Mouse (Mus musculus) brain, adult 2 months (tissue): ENCODE measurements around the gene 4833439L19Rik.
"Not testable (repeated sequence)": the region's sequence is repeated elsewhere in the genome, so short reads cannot be mapped to it uniquely, and the experiment has no call there.

Experiments used
- DNase-seq: peaks from one replicate; pipeline ENCODE4 v3.0.0; 2011; ENCODE audit warnings: low read depth, low spot score

The 4833439L19Rik gene

DNA sequence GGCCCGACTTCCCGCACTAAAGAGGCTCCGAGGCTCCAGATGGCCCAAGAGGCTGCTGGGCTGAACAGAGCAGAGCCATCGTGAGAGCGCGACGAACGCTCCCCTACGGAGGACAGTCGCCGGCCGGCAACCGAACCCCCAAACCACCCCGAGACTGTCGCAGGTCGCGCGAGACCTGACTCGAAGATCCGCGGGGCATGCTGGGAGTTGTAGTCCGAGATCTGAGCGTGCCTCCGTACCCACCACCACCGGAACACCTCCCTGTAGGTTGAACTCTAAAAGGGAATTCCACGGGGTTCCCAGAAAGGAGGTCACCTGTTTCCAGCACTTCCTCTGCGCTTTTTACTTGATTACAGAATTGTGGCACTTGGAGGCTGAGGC is at the start of gene 4833439L19Rik:
Gene 4833439L19Rik, minus strand, starts transcription at position 235 of the 381 bp plus-strand sequence.
- peak; percentile 99 for DNase-seq

DNA sequence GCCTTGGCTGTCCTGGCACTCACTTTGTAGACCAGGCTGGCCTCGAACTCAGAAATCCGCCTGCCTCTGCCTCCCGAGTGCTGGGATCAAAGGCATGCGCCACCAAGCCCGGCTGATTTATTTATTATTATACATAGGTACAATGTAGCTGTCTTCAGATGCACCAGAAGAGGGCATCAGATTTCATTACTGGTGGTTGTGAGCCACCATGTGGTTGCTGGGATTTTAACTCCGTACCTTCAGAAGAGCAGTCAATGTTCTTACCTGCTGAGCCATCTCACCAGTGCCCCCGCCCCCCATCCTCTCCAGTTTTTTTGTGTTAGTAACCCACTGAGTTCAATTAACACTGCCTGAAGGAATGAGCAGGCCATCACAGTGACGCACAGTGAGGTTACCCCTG is 47.9 kb upstream of the 4833439L19Rik start:
- DNase-seq: not testable (repeated sequence)

DNA sequence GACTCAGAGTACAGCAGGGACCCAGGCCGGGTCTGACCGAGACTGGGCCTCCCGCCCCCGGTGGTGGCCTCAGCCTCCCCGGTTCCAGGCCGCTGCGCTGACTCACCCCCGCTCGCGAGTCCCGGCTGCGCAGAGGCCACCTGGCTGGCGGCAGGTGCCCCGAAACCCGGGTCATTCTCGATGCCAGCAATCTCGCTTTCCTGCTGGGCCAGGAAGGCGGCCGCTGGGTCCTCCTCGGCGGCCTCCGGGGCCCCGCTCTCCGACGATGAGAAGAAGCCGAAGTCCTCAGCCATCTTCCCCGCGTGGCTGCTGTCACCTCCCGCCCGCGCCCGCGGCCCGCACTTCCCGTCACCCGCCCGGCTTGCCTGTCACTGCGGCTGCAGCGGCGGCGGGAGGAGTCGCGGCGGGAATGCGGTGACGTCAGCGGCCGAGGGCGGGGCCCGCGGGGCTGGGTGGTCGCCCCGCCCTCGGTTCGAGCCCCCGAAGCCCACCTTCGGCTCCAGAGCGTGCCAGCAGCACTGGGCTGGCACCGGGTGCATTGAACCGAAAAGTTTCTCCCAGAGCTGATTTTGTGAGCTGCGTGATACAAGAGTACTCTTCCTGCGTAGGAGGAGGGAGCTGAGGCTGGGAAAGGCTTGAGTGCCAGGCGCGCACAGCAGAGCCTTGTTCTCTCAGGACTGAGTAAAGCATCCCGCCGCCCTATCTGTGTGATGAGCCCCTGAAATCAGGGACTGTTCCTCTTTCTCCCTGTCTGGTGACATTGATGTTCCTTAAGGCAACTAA is 45.9 kb upstream of the 4833439L19Rik start, which contains the start of gene Cltb:
Gene Cltb, minus strand, starts transcription at position 373 of the 783 bp plus-strand sequence.
- DNase-seq: peak; percentile 91

DNA sequence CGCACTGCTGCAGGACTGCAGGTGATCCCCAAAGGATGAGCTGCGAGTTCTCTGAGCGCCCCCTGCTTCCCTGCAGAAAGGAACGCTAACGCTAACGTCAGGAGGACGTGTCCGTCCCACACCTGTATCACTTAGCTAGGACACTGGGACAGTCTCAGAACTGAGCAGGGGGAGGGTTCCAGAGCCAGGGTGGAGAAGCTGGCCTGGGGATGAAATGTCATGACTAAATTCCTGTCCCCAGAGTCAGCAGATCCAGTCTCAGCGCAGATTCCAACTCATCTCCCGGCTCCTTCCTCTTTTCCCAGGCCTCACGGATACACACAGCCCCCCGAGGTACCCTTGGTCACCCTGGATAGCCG is 45.4 kb upstream of the 4833439L19Rik start:
- peak; percentile 80 for DNase-seq

DNA sequence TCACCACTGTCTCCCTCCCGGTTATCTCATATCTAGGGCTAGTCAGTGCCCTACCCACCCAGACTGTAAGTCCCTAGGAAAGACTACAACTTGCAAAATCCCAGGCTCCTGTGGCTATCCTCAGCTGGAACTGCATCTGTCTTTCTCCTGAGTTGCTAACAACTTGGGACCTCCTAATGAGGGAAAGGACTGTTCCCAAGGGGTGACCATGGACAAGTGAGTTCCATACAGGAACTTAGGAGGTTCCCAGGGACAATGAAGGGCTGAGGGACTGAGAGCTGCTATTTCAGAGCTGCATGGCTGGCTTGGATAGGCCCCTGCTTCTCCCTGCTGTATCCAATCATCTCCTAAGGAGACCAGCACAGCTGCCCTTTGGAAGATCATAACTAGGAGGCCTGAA is 44.1 kb upstream of the 4833439L19Rik start:
- DNase-seq: peak; percentile 49

DNA sequence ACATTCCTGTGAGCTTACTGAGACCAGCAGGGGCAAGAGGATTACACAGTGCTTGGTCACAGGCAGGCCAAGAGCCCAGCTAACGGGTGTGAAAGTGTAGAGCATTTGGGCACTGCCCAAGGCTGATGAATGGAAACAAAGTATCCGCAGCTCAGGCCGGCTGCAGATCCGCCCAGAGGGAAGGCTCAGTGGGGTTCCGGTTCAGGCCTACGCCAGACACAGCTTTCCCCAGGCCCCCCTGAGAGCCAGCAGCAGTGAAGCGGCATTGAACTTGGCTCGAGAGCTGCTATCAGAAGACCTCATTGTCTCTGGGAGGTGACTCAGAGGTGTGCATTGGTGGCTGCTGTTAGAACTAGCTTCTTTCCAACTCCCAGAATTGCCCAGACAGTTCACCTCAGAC is 43.4 kb upstream of the 4833439L19Rik start:
- peak; percentile 83 for DNase-seq

DNA sequence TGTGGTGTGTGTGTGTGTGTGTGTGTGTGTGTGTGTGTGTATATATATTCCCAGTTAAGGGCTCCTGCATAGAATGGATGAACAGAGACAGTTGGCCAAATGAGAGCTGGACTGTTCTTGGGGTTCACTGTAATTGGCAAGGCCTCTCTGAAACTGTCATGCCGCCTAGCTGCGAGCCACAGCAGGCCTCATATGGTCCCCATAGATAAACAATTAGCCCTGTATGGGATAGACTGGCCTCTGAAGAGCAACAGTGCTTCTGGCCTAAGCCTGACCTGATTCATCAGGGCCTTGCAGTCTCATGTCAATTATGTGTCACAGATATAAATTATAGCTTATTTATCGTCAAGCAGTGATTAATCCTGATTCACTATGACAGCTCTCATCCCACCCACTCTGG is 42.8 kb upstream of the 4833439L19Rik start:
- DNase-seq: no peak

DNA sequence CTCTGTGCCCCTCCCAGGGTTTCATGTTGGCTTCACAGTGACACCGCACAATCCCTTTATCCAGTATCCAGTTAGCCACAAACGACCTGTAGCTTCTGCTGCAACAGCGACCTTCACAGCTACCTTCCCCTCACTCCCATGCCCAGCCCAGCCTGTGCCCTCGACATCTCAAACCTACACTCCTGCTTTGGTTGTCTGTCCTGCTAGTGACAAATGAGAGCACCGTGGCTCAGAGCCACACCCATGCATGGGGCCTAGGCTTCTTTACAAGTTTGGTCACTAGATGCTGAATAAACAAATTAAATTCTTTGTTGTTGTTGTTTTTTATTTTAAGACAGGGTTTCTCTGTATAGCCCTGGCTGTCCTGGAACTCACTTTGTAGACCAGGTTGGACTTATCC is 42.0 kb upstream of the 4833439L19Rik start:
- DNase-seq: no peak

DNA sequence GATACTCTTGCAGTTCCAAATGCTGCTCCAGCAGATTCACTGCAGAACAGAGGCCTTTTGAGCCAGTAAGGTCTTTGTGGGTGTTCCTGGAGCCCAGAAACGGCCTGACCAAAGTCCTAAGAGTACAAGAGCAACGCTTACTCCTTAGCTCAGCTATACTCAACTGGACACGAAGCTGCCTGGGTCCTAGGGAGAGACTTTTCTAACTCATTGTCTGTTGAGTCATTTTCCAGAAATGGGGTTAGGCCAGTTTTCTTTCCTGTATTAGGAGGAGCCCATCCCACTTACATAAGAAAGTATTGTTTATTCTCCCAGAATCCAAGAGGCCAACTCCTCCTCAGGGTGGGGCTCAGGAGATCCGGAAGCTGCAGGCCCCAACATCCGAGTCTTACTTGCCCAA is 40.2 kb upstream of the 4833439L19Rik start:
- no peak for DNase-seq

DNA sequence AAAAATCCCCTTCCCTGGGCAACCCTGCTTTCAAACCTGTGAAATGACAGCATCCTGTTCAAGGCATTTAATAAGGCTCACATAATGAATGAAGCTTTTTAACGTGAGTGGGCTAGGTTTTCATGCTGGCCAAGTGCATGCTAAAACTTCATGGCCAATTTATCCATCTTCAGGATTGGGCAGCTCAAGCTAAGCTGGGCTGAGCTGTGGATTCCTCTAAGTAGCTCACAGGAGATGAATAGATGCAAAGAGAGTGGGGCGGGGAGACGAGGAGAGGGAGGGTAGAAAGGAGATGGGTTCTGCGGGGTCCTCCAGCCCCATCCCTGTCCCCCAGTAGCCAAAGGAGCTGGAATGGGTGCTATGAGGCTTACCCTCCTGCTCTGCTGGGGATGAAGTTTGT is 39.0 kb upstream of the 4833439L19Rik start:
- no peak for DNase-seq

DNA sequence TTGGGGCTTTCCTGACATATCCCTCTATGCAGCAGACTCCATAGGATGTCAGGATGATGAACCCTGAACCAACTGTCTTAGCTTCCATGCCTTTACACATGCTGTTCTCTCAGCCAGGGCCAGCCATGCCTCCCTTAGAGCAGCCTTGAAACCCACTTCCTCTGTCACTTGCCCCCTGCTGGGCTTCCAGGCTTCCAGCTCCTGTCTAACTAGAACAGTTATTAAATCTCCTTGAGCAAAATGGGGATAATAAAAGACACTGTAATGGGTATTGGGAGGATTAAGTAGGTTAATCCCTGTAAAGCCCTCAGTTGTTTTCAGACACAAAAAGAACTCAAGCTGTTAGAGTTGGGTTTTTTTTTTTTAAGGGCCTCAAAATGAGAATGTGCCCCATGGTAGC is 38.3 kb upstream of the 4833439L19Rik start:
- no peak for DNase-seq

DNA sequence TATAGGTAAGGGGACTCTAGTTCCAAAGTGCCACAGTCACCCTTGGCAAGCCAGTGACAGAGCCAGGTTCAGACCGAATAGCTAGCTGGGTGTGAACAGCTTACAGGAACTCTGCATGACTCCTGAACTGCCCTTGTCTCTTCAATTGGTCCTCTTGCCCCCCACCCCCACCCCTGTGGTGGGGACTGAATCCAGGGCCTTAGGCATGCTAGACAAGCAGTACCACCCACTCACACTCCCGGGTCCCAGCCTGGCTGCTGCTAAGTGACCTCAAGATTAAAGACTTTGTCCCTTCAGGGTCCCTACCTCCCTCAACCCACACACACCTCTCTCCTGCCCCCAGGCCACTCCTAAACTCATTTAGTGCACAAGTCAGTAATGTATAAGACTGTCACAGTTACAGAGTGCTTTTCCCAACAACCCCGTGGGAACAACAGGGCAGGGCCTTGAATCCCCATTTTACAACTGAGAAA is 37.4 kb upstream of the 4833439L19Rik start:
- DNase-seq: no peak

DNA sequence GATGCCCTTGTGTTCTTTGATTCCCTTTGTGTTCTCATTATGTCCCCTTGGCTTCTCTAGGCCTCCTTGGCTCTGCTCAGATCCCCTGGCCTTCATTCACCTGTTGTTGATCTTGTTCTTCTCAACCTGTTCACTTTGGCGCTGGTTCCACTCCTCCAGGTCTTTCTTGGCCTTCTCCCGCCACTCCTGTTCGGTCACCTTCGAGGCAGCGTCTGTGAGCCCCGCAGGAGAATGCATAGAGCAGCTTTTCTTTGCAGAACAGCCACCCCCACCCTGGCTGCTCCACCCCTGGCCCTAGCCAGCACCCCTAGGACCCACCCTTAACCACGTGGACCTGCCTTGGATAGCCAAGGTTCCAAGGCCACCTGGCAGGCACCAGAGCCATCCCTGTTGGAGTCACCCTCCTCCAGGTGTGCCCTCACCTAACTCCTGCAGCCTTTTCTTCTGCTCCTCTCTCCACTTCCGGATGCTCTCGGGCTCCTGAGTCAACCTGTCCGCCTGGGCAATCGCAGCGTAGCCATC is 33.4 kb upstream of the 4833439L19Rik start:
- peak; percentile 48 for DNase-seq

DNA sequence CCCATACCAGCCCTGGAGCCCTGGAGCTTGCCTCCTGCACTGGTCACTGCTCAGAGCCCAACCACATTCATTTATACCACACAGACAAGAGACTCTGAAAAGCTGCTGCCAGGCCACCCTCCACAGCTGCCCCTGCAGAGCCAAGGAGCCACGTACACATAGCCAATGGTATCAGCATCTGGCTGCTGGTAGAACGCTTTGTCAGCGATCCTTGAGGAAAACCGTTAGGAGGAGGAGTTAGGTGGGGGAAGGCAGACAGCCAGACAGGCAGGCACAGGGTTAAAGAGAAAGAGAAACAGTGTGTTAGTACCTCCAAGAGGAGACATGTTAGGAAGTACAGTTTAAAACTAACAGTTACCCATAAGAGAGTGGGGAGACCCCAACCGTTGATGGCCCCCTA is 31.6 kb upstream of the 4833439L19Rik start:
- DNase-seq: no peak

DNA sequence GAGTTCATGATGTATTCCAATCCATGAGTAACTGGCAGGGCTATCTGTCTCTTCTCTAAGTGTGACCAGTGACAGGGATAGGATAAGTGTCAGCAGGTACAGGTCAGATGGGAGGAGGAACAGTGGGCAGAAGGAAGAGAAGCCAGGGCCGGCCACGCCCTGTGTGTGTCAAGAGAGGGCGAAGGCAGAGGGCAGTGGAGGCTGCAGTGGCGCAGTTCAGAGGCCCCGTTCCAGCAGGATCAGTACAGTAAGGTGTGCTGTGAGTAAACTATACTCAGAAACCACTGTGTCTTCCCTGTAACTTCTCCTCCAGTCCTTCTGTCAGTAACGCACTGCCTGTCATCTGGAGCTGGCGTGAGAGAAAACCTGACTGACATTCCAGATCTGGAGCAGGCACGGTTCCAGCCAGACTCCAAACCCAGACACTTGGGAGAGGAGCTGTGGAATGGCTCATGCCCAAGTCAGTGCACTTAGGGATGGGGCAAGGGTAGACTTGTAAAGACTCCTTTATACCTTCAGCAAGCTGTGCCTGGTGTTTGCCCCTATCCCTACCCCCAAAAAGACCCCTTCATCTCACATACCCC is 31.0 kb upstream of the 4833439L19Rik start:
- DNase-seq: no peak

DNA sequence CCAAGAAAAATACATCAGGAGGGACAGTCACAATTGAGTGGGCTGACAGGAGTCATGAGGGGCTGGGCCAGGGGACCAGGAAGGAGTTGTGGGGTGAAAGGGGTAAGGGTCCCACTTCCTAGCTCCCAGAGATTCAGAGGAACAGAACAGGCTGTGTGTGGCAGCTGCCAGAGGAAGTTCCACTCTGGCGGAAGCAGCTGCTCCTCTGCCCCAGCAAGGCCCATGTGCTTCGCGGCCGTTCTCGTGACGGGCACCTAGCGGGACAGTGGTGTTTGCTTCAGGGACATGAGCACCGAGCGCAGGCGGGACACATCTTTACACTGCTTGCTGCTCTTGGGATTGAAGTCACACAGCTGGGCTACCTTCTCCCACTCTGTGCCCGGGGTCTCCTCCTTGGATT is 28.4 kb upstream of the 4833439L19Rik start:
- DNase-seq: no peak

DNA sequence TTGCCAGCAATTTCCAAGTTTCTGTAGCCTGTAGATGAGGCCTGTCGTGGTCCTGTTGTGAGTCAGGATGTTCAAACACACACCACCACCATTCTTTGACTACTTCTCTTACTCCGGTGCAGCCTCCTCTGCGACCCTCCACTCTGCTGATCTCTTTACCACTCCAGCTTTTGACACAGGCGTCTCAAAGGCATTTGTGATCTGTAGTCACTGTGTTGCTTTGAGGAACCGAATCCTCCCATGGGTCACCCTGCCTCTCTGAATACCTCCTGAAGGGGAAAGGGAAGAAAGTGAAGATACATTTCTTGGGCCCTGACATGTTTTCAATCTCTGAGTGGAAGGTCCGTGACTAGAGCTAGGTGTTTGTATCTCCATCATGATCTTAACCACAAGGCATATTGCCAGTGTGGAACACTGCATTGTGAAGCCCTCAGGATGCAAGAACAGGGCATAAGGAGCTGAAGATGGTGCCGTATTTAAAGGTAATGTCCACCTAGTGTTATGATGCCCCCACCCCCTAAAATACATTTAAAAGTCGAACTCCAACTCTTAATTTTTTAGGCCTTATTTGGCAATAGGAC is 26.6 kb upstream of the 4833439L19Rik start:
- no peak for DNase-seq

DNA sequence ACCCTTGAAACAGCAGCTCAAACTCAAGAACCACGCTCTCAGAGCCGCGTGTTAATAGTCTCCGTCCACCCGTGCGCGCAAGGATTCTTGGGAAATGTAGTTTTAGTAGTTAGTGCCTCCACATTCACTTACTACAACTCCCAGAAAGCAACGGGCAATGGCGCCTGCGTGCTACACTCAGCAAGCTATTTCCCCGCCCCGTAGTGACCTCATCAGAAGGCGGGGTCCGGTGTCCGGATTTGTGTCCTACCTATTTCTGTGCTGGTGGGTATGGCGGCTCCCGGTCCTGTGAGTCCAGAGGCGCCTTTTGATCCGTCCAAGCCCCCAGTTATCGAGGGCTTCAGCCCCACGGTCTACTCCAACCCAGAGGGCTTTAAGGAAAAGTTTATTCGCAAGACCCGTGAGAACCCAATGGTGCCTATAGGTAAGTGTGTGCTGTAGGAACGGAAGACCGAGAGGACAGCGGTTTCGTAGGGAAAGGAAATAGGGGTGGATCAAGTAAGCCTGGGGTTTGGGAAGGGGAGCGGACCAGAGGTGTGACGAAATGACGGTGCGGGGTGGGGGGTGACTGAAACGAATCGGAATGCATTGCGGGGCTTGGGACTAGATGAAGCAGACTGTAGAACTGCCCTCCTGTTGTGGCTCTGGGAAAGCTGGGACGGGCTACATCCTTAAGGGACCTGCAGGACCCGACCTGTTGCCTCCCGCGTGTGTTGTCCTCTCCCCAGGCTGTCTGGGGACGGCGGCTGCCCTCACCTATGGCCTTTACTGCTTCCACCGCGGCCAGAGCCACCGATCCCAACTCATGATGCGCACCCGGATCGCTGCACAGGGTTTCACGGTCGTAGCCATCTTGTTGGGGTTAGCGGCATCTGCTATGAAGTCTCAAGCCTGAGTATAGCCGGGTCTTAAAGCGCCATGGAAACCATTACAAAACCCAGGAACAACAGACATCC is 25.0 kb upstream of the 4833439L19Rik start, which contains the start of the genes Nop16 and Higd2a:
Gene Nop16, minus strand, starts transcription at position 95 of the 956 bp plus-strand sequence.
Gene Higd2a, plus strand, starts transcription at position 212 of the 956 bp plus-strand sequence.
- DNase-seq: peak; percentile 99

DNA sequence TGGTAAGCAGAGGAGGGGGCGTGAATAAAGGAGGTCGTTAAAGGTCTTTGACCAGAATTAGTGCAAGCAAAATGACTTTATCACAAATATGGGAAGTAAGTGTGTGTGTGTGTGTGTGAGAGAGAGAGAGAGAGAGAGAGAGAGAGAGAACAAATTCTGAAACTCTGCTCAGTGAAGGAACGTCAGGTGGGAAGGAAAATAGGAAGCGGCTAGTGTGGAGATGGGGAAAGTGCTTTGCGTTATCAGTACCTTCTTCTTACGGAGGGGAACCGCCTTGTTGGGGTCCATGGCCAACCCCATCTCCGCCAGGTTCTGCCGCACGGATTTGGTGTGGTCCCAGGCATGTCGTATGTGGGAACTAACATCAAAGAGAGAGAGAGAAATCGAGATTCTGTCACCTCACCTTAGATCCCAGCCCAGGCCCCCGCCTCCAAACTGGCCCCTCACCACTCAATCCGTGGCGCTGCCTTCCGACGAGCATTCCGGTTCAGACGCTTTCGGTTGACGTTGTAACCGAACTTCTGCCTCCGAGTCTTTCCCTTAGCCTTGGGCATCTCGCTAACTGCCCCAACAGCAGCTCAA is 24.3 kb upstream of the 4833439L19Rik start:
- no peak for DNase-seq

DNA sequence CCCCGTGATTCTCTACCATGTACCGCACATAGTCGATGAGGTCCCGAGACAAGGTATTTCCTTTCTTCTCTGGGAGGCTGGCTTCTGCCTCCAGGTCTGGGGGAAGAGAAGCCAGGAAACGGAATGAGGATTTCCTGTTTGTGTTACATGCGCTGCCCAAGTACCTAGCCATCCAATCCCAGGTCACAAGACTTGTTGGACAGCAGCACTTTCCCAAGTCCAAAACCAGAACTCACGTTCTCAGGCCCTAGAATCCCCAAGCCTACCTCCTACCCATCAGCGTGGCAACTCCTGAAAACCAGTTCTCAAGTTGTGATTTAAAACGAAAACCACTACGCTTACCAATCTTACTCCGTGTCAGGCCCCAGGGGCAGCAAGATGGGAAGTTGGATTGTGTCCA is 20.6 kb upstream of the 4833439L19Rik start:
- no peak for DNase-seq

DNA sequence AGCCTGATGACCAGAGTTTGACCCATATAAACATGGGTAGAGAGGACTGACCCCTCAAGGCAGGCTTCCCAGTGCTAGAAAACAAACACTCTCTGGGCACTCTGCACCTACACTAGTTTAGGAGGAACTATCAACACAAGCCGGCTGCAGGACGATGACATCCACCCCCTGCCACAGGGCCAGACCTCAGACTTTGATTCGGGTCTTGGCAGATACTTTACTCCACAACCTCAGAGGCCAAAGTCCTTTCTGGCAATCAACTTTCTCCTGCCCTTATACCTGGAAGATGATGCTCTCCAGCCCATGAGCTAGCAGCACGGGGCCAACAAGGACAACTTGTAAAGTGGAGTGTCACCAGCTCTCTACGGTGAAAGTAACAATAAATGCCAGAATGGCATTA is 17.6 kb upstream of the 4833439L19Rik start:
- no peak for DNase-seq
